Mouse (Mus musculus): ENCODE data around the gene Nkx1-2. TPM values are rescaled to one million over a fixed set of nuclear protein-coding genes. Genes with fewer than 3 reads are reported as not detected.

Gene Nkx1-2
- polyA plus RNA-seq, 1 experiment from 2014 or later: 0.10 TPM

GRCm38 (mm10) chr7:132576116-132576650 is 23.3 kb downstream of the Nkx1-2 start, which contains the start of gene Oat:
Gene Oat (minus strand): TSS chr7:132576398.
- under 1% methylated on average over 49 of the region's 49 CpGs for WGBS
- no peaks in the 10 kb centered on the region for H3K36me3 ChIP-seq
- no peaks in the 10 kb centered on the region for H3K27me3 ChIP-seq
- peak within 1 kb of the TSS; percentile 95 for H3K27ac ChIP-seq
- peaks cover 43% of the 10 kb centered on the region for H3K4me1 ChIP-seq
- peak; percentile 97 for ATAC-seq (ENCODE audit: low FRiP score, low read depth)
- no peaks in the 10 kb centered on the region for H3K9me3 ChIP-seq
- peak within 1 kb of the TSS; percentile 71 for H3K4me3 ChIP-seq
- H3K9ac ChIP-seq: peak within 1 kb of the TSS; percentile 81
- peak within 1 kb of the TSS; percentile 70 for H3K4me2 ChIP-seq (replicated peaks)

GRCm38 (mm10) chr7:132575623-132576022 is 23.8 kb downstream of the Nkx1-2 start:
- no peaks in the 10 kb centered on the region for H3K36me3 ChIP-seq
- WGBS: 0% methylated on average over 12 of the region's 13 CpGs

GRCm38 (mm10) chr7:132574646-132575045 is 24.8 kb downstream of the Nkx1-2 start:
- H3K27ac ChIP-seq: no peak overlapping the region
- peaks cover 58% of the 10 kb centered on the region for H3K4me1 ChIP-seq
- ATAC-seq (ENCODE audit: low FRiP score, low read depth): no peak
- no peaks in the 10 kb centered on the region for H3K27me3 ChIP-seq
- H3K9me3 ChIP-seq: no peaks in the 10 kb centered on the region
- WGBS: 85% methylated on average over 5 of the region's 5 CpGs
- peaks cover 4% of the 10 kb centered on the region for H3K36me3 ChIP-seq
- no peak overlapping the region for H3K9ac ChIP-seq
- peak overlapping the region; percentile 70 for H3K4me2 ChIP-seq (replicated peaks)
- 0 out of 2 replicates have a peak overlapping the region, but pooled peaks have one; percentile 14 for H3K4me3 ChIP-seq

More at GRCm38 (mm10) chr7:132575623-132576022, 23.8 kb downstream of the Nkx1-2 start:
- peak; percentile 79 for ATAC-seq (ENCODE audit: low FRiP score, low read depth)
- Histone ChIP-seq H3K4me2 (replicated peaks) (peak overlapping the region; percentile 70), H3K27me3 (no peaks in the 10 kb centered on the region), H3K4me3 (peak overlapping the region; percentile 71), H3K9me3 (no peaks in the 10 kb centered on the region), H3K9ac (peak overlapping the region; percentile 81), H3K27ac (peak overlapping the region; percentile 95), H3K4me1 (peaks cover 49% of the 10 kb centered on the region)

GRCm38 (mm10) chr7:132573205-132573604 is 26.2 kb downstream of the Nkx1-2 start:
- no peak overlapping the region for H3K9ac ChIP-seq
- H3K4me3 ChIP-seq: no peak overlapping the region
- H3K27ac ChIP-seq: peak overlapping the region; percentile 64
- ATAC-seq (ENCODE audit: low FRiP score, low read depth): no peak
- peaks cover 19% of the 10 kb centered on the region for H3K36me3 ChIP-seq
- WGBS: 48% methylated on average over 6 of the region's 6 CpGs
- no peaks in the 10 kb centered on the region for H3K27me3 ChIP-seq
- H3K4me2 ChIP-seq (replicated peaks): peak overlapping the region; percentile 70
- H3K4me1 ChIP-seq: peaks cover 58% of the 10 kb centered on the region
- H3K9me3 ChIP-seq: no peaks in the 10 kb centered on the region

- peaks cover 58% of the 10 kb centered on the region for H3K4me1 ChIP-seq
- peak overlapping the region; percentile 64; the same call in 1 of the 2 replicates for H3K27ac ChIP-seq
- no peak for ATAC-seq (ENCODE audit: low FRiP score, low read depth)
- H3K9ac ChIP-seq: no peak overlapping the region
- 81% methylated on average over 3 of the region's 3 CpGs for WGBS
- no peaks in the 10 kb centered on the region for H3K27me3 ChIP-seq
- H3K9me3 ChIP-seq: no peaks in the 10 kb centered on the region
- H3K4me3 ChIP-seq: no peak overlapping the region
- H3K4me2 ChIP-seq (replicated peaks): peak overlapping the region; percentile 70
- peaks cover 23% of the 10 kb centered on the region for H3K36me3 ChIP-seq
These were observed 26.7 kb downstream of the Nkx1-2 start for GRCm38 (mm10) chr7:132572738-132573137.

GRCm38 (mm10) chr7:132571481-132571880 is 28.0 kb downstream of the Nkx1-2 start:
- 68% methylated on average over 8 of the region's 8 CpGs for WGBS
- H3K4me1 ChIP-seq: peaks cover 56% of the 10 kb centered on the region
- peak overlapping the region; percentile 25 for H3K4me2 ChIP-seq (replicated peaks)
- ATAC-seq (ENCODE audit: low FRiP score, low read depth): no peak
- no peak overlapping the region for H3K9ac ChIP-seq
- H3K36me3 ChIP-seq: peaks cover 23% of the 10 kb centered on the region
- H3K27me3 ChIP-seq: no peaks in the 10 kb centered on the region
- H3K9me3 ChIP-seq: no peaks in the 10 kb centered on the region
- H3K4me3 ChIP-seq: no peak overlapping the region; the same call in 1 of the 2 replicates
- H3K27ac ChIP-seq: peak overlapping the region; percentile 48; the same call in 1 of the 2 replicates

GRCm38 (mm10) chr7:132570071-132570470 is 29.4 kb downstream of the Nkx1-2 start:
- H3K36me3 ChIP-seq: peaks cover 30% of the 10 kb centered on the region
- no peak for ATAC-seq (ENCODE audit: low FRiP score, low read depth)
- WGBS: 83% methylated on average over 5 of the region's 5 CpGs

GRCm38 (mm10) chr7:132568817-132569216 is 30.6 kb downstream of the Nkx1-2 start:
- H3K9me3 ChIP-seq: no peaks in the 10 kb centered on the region
- peaks cover 40% of the 10 kb centered on the region for H3K4me1 ChIP-seq
- no peak for ATAC-seq (ENCODE audit: low FRiP score, low read depth)
- no peak overlapping the region for H3K9ac ChIP-seq
- peaks cover 42% of the 10 kb centered on the region for H3K36me3 ChIP-seq
- H3K27ac ChIP-seq: no peak overlapping the region
- no peak overlapping the region for H3K4me3 ChIP-seq
- WGBS: 85% methylated on average over 6 of the region's 6 CpGs
- no peak overlapping the region for H3K4me2 ChIP-seq (replicated peaks)
- H3K27me3 ChIP-seq: no peaks in the 10 kb centered on the region

More at GRCm38 (mm10) chr7:132570071-132570470, 29.4 kb downstream of the Nkx1-2 start:
- Histone ChIP-seq H3K9me3 (no peaks in the 10 kb centered on the region), H3K9ac (no peak overlapping the region), H3K4me2 (replicated peaks) (no peak overlapping the region), H3K27me3 (no peaks in the 10 kb centered on the region), H3K4me1 (peaks cover 50% of the 10 kb centered on the region), H3K4me3 (no peak overlapping the region), H3K27ac (no peak overlapping the region)

GRCm38 (mm10) chr7:132565831-132566230 is 33.6 kb downstream of the Nkx1-2 start:
- ATAC-seq (ENCODE audit: low FRiP score, low read depth): no peak
- Histone ChIP-seq H3K27me3 (no peaks in the 10 kb centered on the region), H3K36me3 (peaks cover 72% of the 10 kb centered on the region), H3K27ac (no peak overlapping the region), H3K4me3 (no peak overlapping the region), H3K9me3 (no peaks in the 10 kb centered on the region), H3K9ac (no peak overlapping the region), H3K4me2 (replicated peaks) (no peak overlapping the region), H3K4me1 (peaks cover 15% of the 10 kb centered on the region)
- WGBS: 71% methylated on average over 1 of the region's 1 CpGs

GRCm38 (mm10) chr7:132559138-132559766 is 40.2 kb downstream of the Nkx1-2 start:
- H3K9ac ChIP-seq: no peak overlapping the region
- peaks cover 77% of the 10 kb centered on the region for H3K36me3 ChIP-seq
- H3K4me2 ChIP-seq (replicated peaks): no peak overlapping the region
- H3K4me1 ChIP-seq: peaks cover 9% of the 10 kb centered on the region; the same call in 1 of the 2 replicates
- WGBS: 40% methylated on average over 3 of the region's 3 CpGs
- H3K27me3 ChIP-seq: no peaks in the 10 kb centered on the region
- H3K9me3 ChIP-seq: no peaks in the 10 kb centered on the region
- ATAC-seq (ENCODE audit: low FRiP score, low read depth): no peak
- H3K27ac ChIP-seq: no peak overlapping the region
- H3K4me3 ChIP-seq: no peak overlapping the region

- Histone ChIP-seq H3K36me3 (peaks cover 66% of the 10 kb centered on the region), H3K9ac (no peak overlapping the region), H3K9me3 (no peaks in the 10 kb centered on the region), H3K4me2 (replicated peaks) (no peak overlapping the region), H3K27me3 (no peaks in the 10 kb centered on the region), H3K4me1 (peaks cover 15% of the 10 kb centered on the region; the same call in 1 of the 2 replicates), H3K4me3 (no peak overlapping the region), H3K27ac (no peak overlapping the region)
- 86% methylated on average over 7 of the region's 7 CpGs for WGBS
- no peak for ATAC-seq (ENCODE audit: low FRiP score, low read depth)
These were observed 41.2 kb downstream of the Nkx1-2 start for GRCm38 (mm10) chr7:132558141-132558736.

GRCm38 (mm10) chr7:132556575-132556974 is 42.9 kb downstream of the Nkx1-2 start:
- Histone ChIP-seq H3K9me3 (no peaks in the 10 kb centered on the region), H3K27ac (no peak overlapping the region), H3K9ac (no peak overlapping the region), H3K4me1 (peaks cover 15% of the 10 kb centered on the region; the same call in 1 of the 2 replicates), H3K4me2 (replicated peaks) (no peak overlapping the region), H3K4me3 (no peak overlapping the region), H3K27me3 (no peaks in the 10 kb centered on the region), H3K36me3 (peaks cover 50% of the 10 kb centered on the region)
- ATAC-seq (ENCODE audit: low FRiP score, low read depth): no peak
- 83% methylated on average over 5 of the region's 5 CpGs for WGBS

All from limb, embryonic 13.5 days (tissue).